Mouse (Mus musculus) stomach, postnatal 0 days (tissue): Measurements from ENCODE around the gene Wnt9a.

Source experiments
- CTCF ChIP-seq: IDR thresholded peaks from 2 replicates; pipeline ENCODE4 v1.5.1; 2016; ENCODE audit warnings: antibody characterized with exemption, low read depth, mild to moderate bottlenecking, moderate library complexity
- EP300 ChIP-seq: optimal IDR thresholded peaks from 2 replicates; pipeline ENCODE3; 2016; ENCODE audit warnings: antibody characterized with exemption

DNA sequence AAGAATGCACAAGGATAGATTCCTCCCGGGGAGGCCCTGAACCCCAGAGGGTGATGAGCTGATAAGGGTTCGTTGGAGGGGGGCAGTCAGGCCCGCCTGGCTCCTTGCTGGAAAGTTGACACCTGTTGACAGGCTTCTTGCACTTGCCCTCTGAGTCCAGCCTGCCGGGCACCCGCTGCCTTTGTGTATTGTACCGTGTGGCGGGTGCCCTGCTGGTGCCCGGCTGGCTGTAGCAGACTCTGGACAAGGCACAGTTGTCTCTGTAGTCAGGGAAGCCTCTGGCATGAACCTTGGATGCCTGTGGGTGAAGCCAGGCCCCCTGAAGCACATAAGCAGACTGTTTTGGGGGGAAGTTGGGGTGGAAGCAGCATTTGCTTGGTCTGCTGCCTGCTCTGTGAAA is 5.8 kb downstream of the Wnt9a start:
- TF ChIP-seq CTCF: no peak
- TF ChIP-seq EP300: no peak
